Mouse (Mus musculus) lung, postnatal 0 days (tissue): Measurements from ENCODE around the gene Pik3cd.

Experiments used
- CTCF ChIP-seq: IDR thresholded peaks from 2 replicates; pipeline ENCODE4 v1.5.1; 2016; ENCODE audit warnings: antibody characterized with exemption, mild to moderate bottlenecking
- EP300 ChIP-seq: IDR thresholded peaks from 2 replicates; pipeline ENCODE4 v1.6.1; 2016; ENCODE audit warnings: antibody characterized with exemption, mild to moderate bottlenecking, control low read depth

DNA sequence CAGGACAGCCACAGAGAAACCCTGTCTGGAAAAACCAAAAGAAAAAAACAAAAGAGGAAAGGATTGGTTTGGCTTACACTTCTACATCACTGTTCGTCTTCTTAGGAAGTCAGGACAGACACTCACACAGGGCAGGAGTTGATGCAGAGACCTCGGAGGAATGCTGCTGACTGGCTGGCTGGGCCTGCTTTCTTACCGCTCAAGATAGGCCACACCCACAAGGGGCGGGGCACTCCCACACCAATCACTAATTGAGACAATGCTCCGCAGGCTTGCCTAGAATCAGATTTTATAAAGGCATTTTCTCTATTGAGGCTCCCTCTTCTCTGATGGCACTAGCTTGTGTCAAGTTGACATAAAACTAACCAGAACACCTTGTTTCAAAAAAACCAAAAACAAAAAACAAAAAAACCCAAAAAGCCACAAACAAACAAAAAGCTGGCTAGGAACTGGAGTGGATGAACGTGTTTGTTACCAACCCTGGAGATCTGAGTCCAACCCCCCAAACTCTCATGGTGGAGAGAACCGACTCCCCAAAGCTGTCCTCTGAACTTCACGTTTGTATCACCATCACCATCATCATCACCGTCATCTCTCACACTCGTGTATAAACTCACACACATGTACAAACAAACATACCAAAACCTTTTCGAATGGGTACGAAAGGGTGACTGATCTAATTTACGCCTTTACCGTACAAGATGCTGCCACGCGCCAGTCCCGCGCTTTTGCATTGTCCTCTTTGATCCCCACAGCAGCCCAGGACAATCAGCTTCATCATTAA lies 753 bp downstream of the Pik3cd start:
- TF ChIP-seq CTCF (no peak), EP300 (no peak)
